Mouse (Mus musculus) left cerebral cortex, adult 2 months (tissue): ENCODE data around the gene Prcp. TPM values are rescaled to one million over a fixed set of nuclear protein-coding genes. Genes with fewer than 3 reads are reported as not detected.
"Not testable (repeated sequence)": the region's sequence is repeated elsewhere in the genome, so short reads cannot be mapped to it uniquely, and the experiment has no call there.

Experiments used
- DNase-seq, 2 experiments: peaks; one replicate each; pipeline ENCODE4 v3.0.0; 2021 to 2022; ENCODE audit warnings: low spot score in 2 of 2, mixed read lengths in 1 of 2; ENCODE audit errors: extremely low spot score in 1 of 2
- H3K27ac ChIP-seq: fragments of 200-600 bp; 2 replicates; pipeline ENCODE4 v1.8.1; 2022
- H3K4me3 ChIP-seq: fragments of 200-600 bp; 2 replicates; pipeline ENCODE4 v1.8.1; 2022
- CTCF ChIP-seq: fragments of 200-600 bp; IDR thresholded peaks from 2 replicates; pipeline ENCODE4 v1.8.1; 2022; ENCODE audit warnings: antibody characterized with exemption, mild to moderate bottlenecking, moderate library complexity
- intact Hi-C: fragments of 180-260 bp; cut with DNase I; formaldehyde crosslinking; loops from one replicate; pipeline ENCODE4 v1.15.1; 2025
- total RNA-seq, 2 experiments: library from RNA; stranded (reverse); gene quantifications; 2 replicates each; pipeline ENCODE4 v1.2.3; 2021

The Prcp gene
- total RNA-seq, 2 experiments from 2014 or later, result 9.5 to 10.1 TPM

DNA sequence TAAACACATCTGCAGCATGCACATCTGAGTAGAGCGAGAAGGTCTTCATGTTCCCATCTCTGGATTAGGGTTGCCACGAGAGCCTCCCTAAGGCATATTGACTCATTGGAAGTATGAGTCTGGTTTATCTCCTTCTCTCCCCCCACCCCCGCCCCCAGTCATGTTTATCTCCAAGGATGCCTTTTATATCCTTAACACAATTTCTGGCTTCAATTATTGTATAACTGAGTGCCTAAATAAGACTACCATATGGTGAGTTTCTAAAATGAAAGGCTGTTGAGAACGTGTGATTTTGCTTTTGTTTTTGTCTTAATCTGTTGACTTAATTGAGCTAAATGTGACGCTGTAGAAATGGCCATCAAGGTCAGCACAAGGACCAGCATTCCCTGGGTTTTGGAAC lies 21.8 kb downstream of the Prcp start:
- DNase-seq, result no peak
- no peak for TF ChIP-seq CTCF
- Histone ChIP-seq H3K4me3 (no peak overlapping the region), H3K27ac (peak overlapping the region; percentile 30; the same call in 1 of the 2 replicates)
- intact Hi-C loops, result loop anchor here (2.0 to 5.0 kb wide), 3 partner anchors 21 to 201 kb away; partner anchors contain the start of genes Ddias and Prcp

- TF ChIP-seq CTCF, result peak; percentile 54
- intact Hi-C loops, result loop anchor here (2.0 to 5.0 kb wide), 3 partner anchors 22 to 200 kb away; partner anchors contain the start of genes Ddias and Prcp
- H3K4me3 ChIP-seq, result no peak overlapping the region
- peak overlapping the region; percentile 30; the same call in 1 of the 2 replicates for H3K27ac ChIP-seq
- DNase-seq, result no peak
Measured at GRCm38 (mm10) chr7:92897021-92897420, 22.8 kb downstream of the Prcp start.

DNA sequence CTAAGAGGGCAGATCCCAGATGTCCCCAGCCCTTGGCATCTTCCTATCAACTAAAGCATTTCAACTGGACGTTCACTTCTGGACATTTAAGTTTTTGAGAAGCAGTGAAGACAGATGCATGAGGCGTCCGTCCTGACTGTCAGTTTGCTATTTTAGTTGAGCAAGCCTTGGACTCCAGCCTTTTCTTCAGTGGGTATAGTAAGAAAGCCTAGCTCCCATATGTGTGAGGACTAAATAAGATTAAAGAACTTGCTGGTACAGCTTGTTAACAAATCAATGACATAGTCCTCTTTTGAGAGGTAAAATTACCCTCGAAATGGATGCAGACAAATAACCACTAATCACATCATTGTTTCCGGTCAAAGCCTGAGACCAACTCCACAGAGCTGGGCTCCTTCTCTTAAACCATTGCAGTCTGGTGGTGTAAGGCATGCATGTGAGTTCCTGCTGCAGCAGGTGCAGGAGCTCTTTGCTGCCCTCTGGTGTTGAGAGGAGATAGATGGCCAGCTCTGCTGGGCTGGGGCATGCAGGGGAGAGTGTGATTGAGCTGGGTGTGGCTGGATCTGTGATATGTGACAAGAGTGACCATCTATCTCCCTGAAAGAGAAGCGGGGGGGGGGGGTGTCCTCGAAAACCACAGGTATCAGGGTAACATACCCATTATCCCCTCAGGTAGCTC lies 29.2 kb downstream of the Prcp start:
- intact Hi-C loops, result loop anchor here (1.0 kb wide), 1 partner anchor 29 kb away; the partner anchor contains the start of genes Ddias and Prcp
- DNase-seq, result peak; percentile 57 to 61
- Histone ChIP-seq H3K4me3 (no peak overlapping the region), H3K27ac (no peak overlapping the region)
- TF ChIP-seq CTCF, result peak; percentile 76

- H3K27ac ChIP-seq, intact Hi-C loops, H3K4me3 ChIP-seq, DNase-seq: not testable (repeated sequence)
Measured at GRCm38 (mm10) chr7:92904285-92904684, 30.0 kb downstream of the Prcp start.

DNA sequence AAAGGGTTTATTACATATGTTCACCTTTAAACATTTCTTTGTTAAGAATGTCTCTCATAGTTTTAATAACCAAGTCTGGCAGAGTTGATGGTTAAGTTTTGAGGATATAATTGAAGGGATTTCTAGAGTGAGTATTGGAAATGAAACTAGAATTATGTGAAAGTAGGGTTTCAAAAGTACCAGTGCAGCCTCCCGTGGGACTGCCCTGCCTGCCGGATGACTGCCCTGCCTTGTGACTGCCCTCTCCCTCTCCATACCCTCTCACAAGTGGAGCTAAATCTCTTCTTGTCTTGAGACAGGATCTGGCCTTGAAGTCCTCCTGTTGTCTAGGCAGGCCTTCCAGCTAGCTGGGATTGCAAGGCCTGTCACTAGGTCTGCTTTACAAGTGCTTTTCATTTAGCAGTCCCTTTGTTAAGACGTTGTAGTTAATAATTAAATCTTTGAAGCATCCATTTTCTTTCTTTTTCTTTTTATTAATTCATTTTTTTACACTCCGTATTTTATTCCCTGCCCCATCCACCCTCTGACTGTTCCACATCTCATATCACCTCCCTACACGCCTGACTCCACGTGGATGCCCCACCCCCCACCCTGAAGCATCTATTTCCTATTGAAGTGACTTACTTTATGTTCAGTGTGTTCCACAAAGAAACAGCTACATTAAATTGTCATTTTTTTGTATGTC lies 46.0 kb downstream of the Prcp start:
- H3K27ac ChIP-seq, result no peak overlapping the region

GRCm38 (mm10) chr7:92920857-92921172 lies 46.5 kb downstream of the Prcp start:
- no peak for TF ChIP-seq CTCF
- Histone ChIP-seq H3K27ac (no peak overlapping the region), H3K4me3 (no peak overlapping the region)
- DNase-seq, result no peak
- intact Hi-C loops, result no loop called here

More for the DNA sequence above, 46.0 kb downstream of the Prcp start:
- H3K4me3 ChIP-seq, result no peak overlapping the region
- DNase-seq, result no peak
- intact Hi-C loops, result no loop called here
- TF ChIP-seq CTCF, result no peak

DNA sequence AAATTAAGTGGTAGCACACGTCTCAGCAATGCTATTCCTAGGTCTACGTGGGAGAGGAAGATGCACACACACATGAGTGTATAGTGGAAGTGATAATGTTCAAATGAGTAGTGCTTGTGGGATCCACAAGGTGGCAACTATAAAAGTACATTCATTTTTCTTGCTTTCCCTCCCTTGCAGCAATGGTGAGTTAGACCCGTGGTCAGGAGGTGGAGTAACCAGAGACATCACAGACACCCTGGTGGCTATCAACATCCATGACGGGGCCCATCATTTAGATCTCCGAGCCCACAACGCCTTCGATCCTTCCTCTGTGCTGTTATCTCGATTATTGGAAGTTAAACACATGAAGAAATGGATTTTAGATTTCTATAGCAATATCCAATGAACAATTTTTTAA lies 58.5 kb downstream of the Prcp start:
- no peak for TF ChIP-seq CTCF
- intact Hi-C loops, result no loop called here
- DNase-seq, result no peak
- Histone ChIP-seq H3K4me3 (no peak overlapping the region), H3K27ac (no peak overlapping the region)

DNA sequence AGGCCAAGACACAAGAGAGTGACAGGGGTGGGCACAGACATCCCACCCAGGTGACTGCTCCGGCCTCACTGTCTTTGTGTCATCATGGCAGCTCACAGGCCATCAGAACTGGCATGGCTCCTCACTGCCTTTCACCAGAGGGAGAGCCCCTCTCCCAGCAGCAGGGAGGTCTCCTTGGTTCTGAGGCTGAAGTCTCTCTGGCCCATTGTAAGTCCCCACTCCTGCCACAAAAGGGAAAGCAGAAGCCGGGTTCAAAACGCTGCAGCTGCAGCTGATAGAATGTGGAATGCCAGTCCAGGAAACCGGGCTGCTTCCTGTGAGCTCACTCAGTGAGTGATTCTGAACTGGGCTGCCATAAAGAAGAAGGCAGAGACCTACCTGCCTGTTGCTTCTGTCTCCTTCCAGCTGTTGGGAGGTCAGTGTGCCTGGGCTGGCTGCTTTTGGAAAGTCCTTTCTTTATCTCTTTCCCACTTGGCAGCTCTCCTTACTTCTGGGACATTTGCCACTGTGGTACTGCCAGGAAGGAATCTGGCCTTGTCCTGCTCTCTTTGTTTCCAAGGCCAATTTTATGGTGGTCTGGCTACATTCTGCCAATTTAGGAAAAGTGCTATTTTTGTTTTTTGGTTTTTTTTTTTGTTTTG lies 59.2 kb downstream of the Prcp start:
- H3K4me3 ChIP-seq, H3K27ac ChIP-seq, intact Hi-C loops, DNase-seq: not testable (repeated sequence)

- intact Hi-C loops, result no loop called here
- no peak for TF ChIP-seq CTCF
- no peak for DNase-seq
- no peak overlapping the region for H3K4me3 ChIP-seq
- no peak overlapping the region for H3K27ac ChIP-seq
Measured at GRCm38 (mm10) chr7:92936747-92937146, 62.5 kb downstream of the Prcp start.

- no peak overlapping the region for H3K27ac ChIP-seq
- intact Hi-C loops, result no loop called here
- peak; percentile 52 for TF ChIP-seq CTCF
- no peak overlapping the region for H3K4me3 ChIP-seq
- no peak for DNase-seq
Measured at GRCm38 (mm10) chr7:92937955-92938354, 63.7 kb downstream of the Prcp start.

DNA sequence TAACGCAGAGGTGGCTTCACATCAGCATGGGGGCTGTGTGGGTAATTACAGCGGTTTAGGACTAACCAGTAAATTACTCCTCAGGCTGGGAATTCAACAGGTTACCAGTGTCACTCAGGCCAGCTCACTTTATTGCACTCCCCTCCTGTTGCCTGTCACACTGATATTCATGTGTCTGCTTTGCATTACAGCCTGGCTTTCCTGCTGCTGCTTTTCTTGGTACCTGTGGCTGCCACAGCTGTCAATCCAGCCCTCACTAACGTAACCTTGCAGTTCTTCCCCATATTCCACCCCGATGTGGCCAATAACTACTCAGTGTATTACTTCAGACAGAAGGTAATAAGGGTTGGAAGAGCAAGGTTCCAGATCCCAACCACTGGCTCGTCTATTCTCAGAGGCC lies 65.5 kb downstream of the Prcp start:
- H3K4me3 ChIP-seq, result no peak overlapping the region

DNA sequence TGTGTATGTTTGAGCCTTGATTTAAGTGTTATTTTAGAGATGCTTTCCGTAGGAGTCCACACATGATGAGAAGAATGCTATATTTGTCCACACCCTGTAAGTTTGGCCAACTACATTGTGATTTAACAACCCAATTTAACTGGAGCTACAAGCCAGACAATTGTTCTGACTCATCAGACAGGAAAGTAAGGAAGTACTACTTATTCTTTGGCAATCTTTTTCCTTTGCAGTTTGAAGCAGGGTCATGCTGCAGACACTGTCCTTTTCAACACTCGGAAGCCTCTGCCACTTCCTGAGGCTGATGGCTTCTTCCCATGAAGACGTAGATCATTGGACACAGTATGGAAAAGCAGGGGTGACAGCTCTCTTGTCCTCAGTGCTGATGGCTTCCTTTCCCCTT lies 76.5 kb downstream of the Prcp start:
- intact Hi-C loops, result no loop called here
- no peak for TF ChIP-seq CTCF
- Histone ChIP-seq H3K4me3 (no peak overlapping the region), H3K27ac (no peak overlapping the region)
- DNase-seq, result no peak

More for the DNA sequence above, 65.5 kb downstream of the Prcp start:
- no peak overlapping the region for H3K27ac ChIP-seq
- intact Hi-C loops, result no loop called here
- no peak for DNase-seq
- TF ChIP-seq CTCF, result no peak
